Mouse (Mus musculus): ENCODE data around the gene Prim2. TPM values are rescaled to one million over a fixed set of nuclear protein-coding genes. Genes with fewer than 3 reads are reported as not detected.

Gene Prim2
- polyA plus RNA-seq, 1 experiment: 22.5 TPM

DNA sequence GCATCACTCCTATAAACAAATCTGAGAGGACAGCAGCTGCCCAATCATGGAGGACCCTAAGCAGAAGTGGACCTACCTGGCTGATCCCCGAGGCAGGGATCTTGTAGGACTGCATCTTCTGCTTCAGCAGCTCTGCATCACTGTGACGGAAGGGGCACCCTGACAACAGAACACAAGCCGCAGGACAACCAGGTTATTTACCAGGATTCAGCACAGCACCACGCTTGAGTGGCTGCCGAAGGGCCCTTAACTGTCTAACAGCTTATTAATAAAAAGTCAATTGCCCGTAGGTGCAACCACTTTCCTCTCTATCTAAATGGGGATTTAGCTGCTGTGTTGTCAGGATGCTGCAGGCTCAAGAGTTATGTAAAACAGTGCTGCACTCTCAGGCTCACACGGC lies 189.2 kb downstream of the Prim2 start:
- TF ChIP-seq USF1 (IDR thresholded peaks at IDR 0.05; ENCODE audit: low read depth) (no peak), MYOG (IDR thresholded peaks at IDR 0.05; ENCODE audit: control insufficient read depth, extremely low read depth, insufficient read length) (no peak), CEBPB (IDR thresholded peaks at IDR 0.05; ENCODE audit: low read depth) (no peak)
- Histone ChIP-seq H3K27me3 (ENCODE audit: control insufficient read depth, insufficient read depth, insufficient read length) (no peaks in the 10 kb centered on the region), H3K4me3 (ENCODE audit: insufficient read depth, poor library complexity, severe bottlenecking) (no peak overlapping the region), H3ac (ENCODE audit: control insufficient read depth, insufficient read length, low read depth) (no peak overlapping the region), H3K79me3 (ENCODE audit: low read depth) (no peaks in the 10 kb centered on the region), H3K79me2 (ENCODE audit: control insufficient read depth, insufficient read depth) (no peaks in the 10 kb centered on the region), H3K36me3 (ENCODE audit: control insufficient read depth, insufficient read depth) (no peaks in the 10 kb centered on the region)

DNA sequence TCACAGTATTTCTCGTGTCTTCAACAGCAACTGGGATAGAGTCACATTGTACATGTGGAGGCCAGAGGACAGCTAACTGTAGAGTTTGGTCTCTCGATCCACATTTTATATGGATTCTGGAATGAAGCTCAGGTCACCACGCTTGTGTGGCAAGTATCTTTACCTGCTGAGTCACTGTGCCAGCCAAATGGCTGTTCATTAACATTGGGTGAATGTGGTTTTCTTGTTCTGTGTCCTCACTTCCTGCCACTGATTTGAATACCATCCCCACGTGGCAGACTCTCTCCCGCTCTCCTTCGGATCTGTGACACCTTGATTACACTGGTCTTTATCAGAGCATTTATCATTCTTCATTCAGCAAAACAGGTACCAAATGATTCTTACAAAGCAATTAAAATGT lies 198.5 kb downstream of the Prim2 start:
- H3K79me3 ChIP-seq (ENCODE audit: low read depth): no peaks in the 10 kb centered on the region
- no peak for TF ChIP-seq USF1 (IDR thresholded peaks at IDR 0.05; ENCODE audit: low read depth)
- TF ChIP-seq CTCF (IDR thresholded peaks at IDR 0.05; ENCODE audit: control insufficient read depth, insufficient read depth, insufficient read length): no peak
- TF ChIP-seq MYOG (IDR thresholded peaks at IDR 0.05; ENCODE audit: control insufficient read depth, extremely low read depth, insufficient read length): no peak
- no peak for TF ChIP-seq FOSL1 (IDR thresholded peaks at IDR 0.05; ENCODE audit: insufficient read depth, low read length, poor library complexity, severe bottlenecking)
- no peak for TF ChIP-seq CEBPB (IDR thresholded peaks at IDR 0.05; ENCODE audit: low read depth)
- no peak for TF ChIP-seq MAX (IDR thresholded peaks at IDR 0.05)

DNA sequence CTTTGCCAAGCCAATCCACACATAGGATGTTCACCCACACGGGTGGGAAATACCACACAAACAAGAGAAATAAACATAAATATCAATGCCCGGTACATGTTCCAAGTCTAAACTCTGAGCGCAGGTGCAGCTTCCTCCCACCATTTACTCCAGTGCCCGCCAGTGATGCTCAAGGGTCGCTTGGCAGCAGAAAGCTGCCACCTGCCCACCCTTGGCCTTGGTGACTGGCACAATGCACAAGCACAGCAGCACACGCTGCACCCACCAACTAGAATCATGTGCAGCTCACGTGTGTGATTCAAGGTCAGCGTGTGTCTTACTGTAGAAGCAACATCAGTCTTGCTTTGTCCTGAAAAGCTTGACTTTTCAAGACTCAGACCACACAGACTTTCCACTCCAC lies 199.4 kb downstream of the Prim2 start:
- no peaks in the 10 kb centered on the region for H3K79me3 ChIP-seq (ENCODE audit: low read depth)
- no peak overlapping the region for H3ac ChIP-seq (ENCODE audit: control insufficient read depth, insufficient read length, low read depth)
- TF ChIP-seq MYOG (IDR thresholded peaks at IDR 0.05; ENCODE audit: control insufficient read depth, extremely low read depth, insufficient read length) (no peak), CEBPB (IDR thresholded peaks at IDR 0.05; ENCODE audit: low read depth) (no peak), CTCF (IDR thresholded peaks at IDR 0.05; ENCODE audit: control insufficient read depth, insufficient read depth, insufficient read length) (no peak)
- H3K27me3 ChIP-seq (ENCODE audit: control insufficient read depth, insufficient read depth, insufficient read length): no peaks in the 10 kb centered on the region
- no peak overlapping the region for H3K4me3 ChIP-seq (ENCODE audit: insufficient read depth, poor library complexity, severe bottlenecking)
- H3K79me2 ChIP-seq (ENCODE audit: control insufficient read depth, insufficient read depth): no peaks in the 10 kb centered on the region
- H3K36me3 ChIP-seq (ENCODE audit: control insufficient read depth, insufficient read depth): no peaks in the 10 kb centered on the region

More for the DNA sequence above, 198.5 kb downstream of the Prim2 start:
- Histone ChIP-seq H3K36me3 (ENCODE audit: control insufficient read depth, insufficient read depth) (no peaks in the 10 kb centered on the region), H3K4me3 (ENCODE audit: insufficient read depth, poor library complexity, severe bottlenecking) (no peak overlapping the region), H3K27me3 (ENCODE audit: control insufficient read depth, insufficient read depth, insufficient read length) (no peaks in the 10 kb centered on the region), H3K79me2 (ENCODE audit: control insufficient read depth, insufficient read depth) (no peaks in the 10 kb centered on the region), H3ac (ENCODE audit: control insufficient read depth, insufficient read length, low read depth) (no peak overlapping the region)

DNA sequence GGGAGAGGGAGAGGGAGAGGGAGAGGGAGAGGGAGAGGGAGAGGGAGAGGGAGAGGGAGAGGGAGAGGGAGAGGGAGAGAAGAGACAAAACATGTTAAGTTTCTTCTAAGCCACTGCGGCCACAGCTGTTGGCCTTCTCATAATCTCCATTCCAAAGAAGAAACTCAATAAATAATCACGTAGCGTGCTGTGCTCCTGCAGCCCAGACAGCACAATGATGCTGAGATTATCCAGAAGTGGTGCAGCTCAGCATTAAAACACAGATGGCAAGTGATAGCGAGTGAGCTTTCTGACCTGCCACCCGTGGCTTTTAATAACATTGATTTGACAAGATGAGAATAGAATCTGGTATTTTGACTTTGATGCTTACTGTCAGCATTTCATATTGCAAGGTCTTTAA lies 205.4 kb downstream of the Prim2 start:
- Histone ChIP-seq H3K79me2 (ENCODE audit: control insufficient read depth, insufficient read depth) (no peaks in the 10 kb centered on the region), H3ac (ENCODE audit: control insufficient read depth, insufficient read length, low read depth) (no peak overlapping the region), H3K27me3 (ENCODE audit: control insufficient read depth, insufficient read depth, insufficient read length) (no peaks in the 10 kb centered on the region), H3K4me3 (ENCODE audit: insufficient read depth, poor library complexity, severe bottlenecking) (no peak overlapping the region), H3K79me3 (ENCODE audit: low read depth) (no peaks in the 10 kb centered on the region), H3K36me3 (ENCODE audit: control insufficient read depth, insufficient read depth) (no peaks in the 10 kb centered on the region)
- no peak for TF ChIP-seq MYOG (IDR thresholded peaks at IDR 0.05; ENCODE audit: control insufficient read depth, extremely low read depth, insufficient read length)
- TF ChIP-seq USF1 (IDR thresholded peaks at IDR 0.05; ENCODE audit: low read depth): no peak
- TF ChIP-seq MAX (IDR thresholded peaks at IDR 0.05): no peak
- TF ChIP-seq MYOD1 (IDR thresholded peaks at IDR 0.05; ENCODE audit: control insufficient read depth, insufficient read length, low read depth): no peak
- no peak for TF ChIP-seq CTCF (IDR thresholded peaks at IDR 0.05; ENCODE audit: control insufficient read depth, insufficient read depth, insufficient read length)
- no peak for TF ChIP-seq CEBPB (IDR thresholded peaks at IDR 0.05; ENCODE audit: low read depth)
- TF ChIP-seq FOSL1 (IDR thresholded peaks at IDR 0.05; ENCODE audit: insufficient read depth, low read length, poor library complexity, severe bottlenecking): no peak

DNA sequence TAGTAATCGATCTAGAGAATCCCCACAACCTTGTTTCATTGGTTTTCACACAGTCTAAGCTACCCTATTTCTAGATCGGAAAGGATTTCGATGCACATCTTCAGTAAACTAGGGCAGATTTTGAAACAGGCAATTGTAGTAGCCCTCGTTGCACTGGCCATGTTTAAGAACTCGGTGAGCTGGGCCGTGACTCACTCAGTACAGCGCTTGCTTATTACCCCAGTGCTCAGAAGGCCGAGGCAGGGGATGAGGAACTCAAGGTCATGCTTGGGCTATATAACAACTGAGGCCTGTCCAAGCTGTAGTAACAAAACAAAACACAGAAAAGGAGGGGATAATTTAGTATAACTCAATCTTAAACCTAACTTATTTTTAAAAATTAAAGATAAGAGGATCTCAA lies 208.9 kb downstream of the Prim2 start:
- TF ChIP-seq MYOG (IDR thresholded peaks at IDR 0.05; ENCODE audit: control insufficient read depth, extremely low read depth, insufficient read length): no peak
- no peak for TF ChIP-seq CTCF (IDR thresholded peaks at IDR 0.05; ENCODE audit: control insufficient read depth, insufficient read depth, insufficient read length)
- TF ChIP-seq USF1 (IDR thresholded peaks at IDR 0.05; ENCODE audit: low read depth): no peak
- no peak for TF ChIP-seq MYOD1 (IDR thresholded peaks at IDR 0.05; ENCODE audit: control insufficient read depth, insufficient read length, low read depth)
- TF ChIP-seq CEBPB (IDR thresholded peaks at IDR 0.05; ENCODE audit: low read depth): no peak
- TF ChIP-seq FOSL1 (IDR thresholded peaks at IDR 0.05; ENCODE audit: insufficient read depth, low read length, poor library complexity, severe bottlenecking): no peak
- no peak for TF ChIP-seq MAX (IDR thresholded peaks at IDR 0.05)
- no peak overlapping the region for H3ac ChIP-seq (ENCODE audit: control insufficient read depth, insufficient read length, low read depth)
- H3K36me3 ChIP-seq (ENCODE audit: control insufficient read depth, insufficient read depth): no peaks in the 10 kb centered on the region
- H3K4me3 ChIP-seq (ENCODE audit: insufficient read depth, poor library complexity, severe bottlenecking): no peak overlapping the region
- H3K79me3 ChIP-seq (ENCODE audit: low read depth): no peaks in the 10 kb centered on the region
- no peaks in the 10 kb centered on the region for H3K79me2 ChIP-seq (ENCODE audit: control insufficient read depth, insufficient read depth)
- no peaks in the 10 kb centered on the region for H3K27me3 ChIP-seq (ENCODE audit: control insufficient read depth, insufficient read depth, insufficient read length)

DNA sequence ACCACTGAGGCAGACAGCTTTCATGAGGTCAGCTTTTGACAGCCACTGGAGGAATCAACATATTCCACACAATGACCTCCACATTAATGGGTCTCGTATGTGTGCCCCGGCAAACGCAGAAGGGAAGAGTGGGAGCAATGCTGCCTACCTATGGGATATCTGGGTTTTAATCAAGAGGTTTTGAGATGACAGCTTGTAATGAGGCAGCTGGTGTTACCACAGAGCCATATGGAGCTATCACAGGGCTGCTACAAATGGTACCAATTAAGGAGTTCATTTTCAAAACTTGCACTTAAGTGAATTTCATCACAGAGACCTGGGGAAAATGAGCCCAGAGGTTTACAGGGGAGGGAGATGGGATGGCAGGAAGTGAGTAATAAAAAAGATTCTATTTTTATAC lies 209.3 kb downstream of the Prim2 start:
- Histone ChIP-seq H3ac (ENCODE audit: control insufficient read depth, insufficient read length, low read depth) (no peak overlapping the region), H3K79me2 (ENCODE audit: control insufficient read depth, insufficient read depth) (no peaks in the 10 kb centered on the region), H3K79me3 (ENCODE audit: low read depth) (no peaks in the 10 kb centered on the region), H3K36me3 (ENCODE audit: control insufficient read depth, insufficient read depth) (no peaks in the 10 kb centered on the region), H3K4me3 (ENCODE audit: insufficient read depth, poor library complexity, severe bottlenecking) (no peak overlapping the region), H3K27me3 (ENCODE audit: control insufficient read depth, insufficient read depth, insufficient read length) (no peaks in the 10 kb centered on the region)
- TF ChIP-seq MYOG (IDR thresholded peaks at IDR 0.05; ENCODE audit: control insufficient read depth, extremely low read depth, insufficient read length) (no peak), USF1 (IDR thresholded peaks at IDR 0.05; ENCODE audit: low read depth) (no peak), CTCF (IDR thresholded peaks at IDR 0.05; ENCODE audit: control insufficient read depth, insufficient read depth, insufficient read length) (no peak), MAX (IDR thresholded peaks at IDR 0.05) (no peak), FOSL1 (IDR thresholded peaks at IDR 0.05; ENCODE audit: insufficient read depth, low read length, poor library complexity, severe bottlenecking) (no peak), MYOD1 (IDR thresholded peaks at IDR 0.05; ENCODE audit: control insufficient read depth, insufficient read length, low read depth) (no peak), CEBPB (IDR thresholded peaks at IDR 0.05; ENCODE audit: low read depth) (no peak)

Measured in C2C12 (cell line).